13 mouse cellular contexts compared by ENCODE assay signal in genomic region chr2:17705426-17705825, GRCm38 (mm10).
"Had no signal": no experiment of that assay in that cellular context is flagged by ENCODE, and none has a peak within 500 bp of the region (broad histone marks: within the 10 kb centered on the region; RNA-seq: fewer than 3 reads in every experiment).

No protein-coding gene starts in this region.

- H3K27me3 ChIP-seq: hindbrain, embryonic 15.5 days; limb, embryonic 15.5 days; liver, embryonic 12.5 days; midbrain, embryonic 12.5 days; neural tube, embryonic 13.5 days had no signal

- H3K4me3 ChIP-seq: hindbrain, embryonic 15.5 days; limb, embryonic 15.5 days; liver, embryonic 12.5 days; midbrain, embryonic 12.5 days; neural tube, embryonic 13.5 days had no signal

- H3K9ac ChIP-seq: hindbrain, embryonic 15.5 days; limb, embryonic 15.5 days; liver, embryonic 12.5 days; midbrain, embryonic 12.5 days; neural tube, embryonic 13.5 days had no signal

- H3K9me3 ChIP-seq: hindbrain, embryonic 15.5 days; limb, embryonic 15.5 days; liver, embryonic 12.5 days; midbrain, embryonic 12.5 days; neural tube, embryonic 13.5 days had no signal

- DNase-seq: kidney, adult 9 months; layer of hippocampus, postnatal 36 days; retina, postnatal 1 day; right cerebral cortex, postnatal 4 days; spleen, adult 18-20 months; thymus, adult 18-20 months; thymus, postnatal 14 days had no signal

- H3K4me2 ChIP-seq: hindbrain, embryonic 15.5 days; limb, embryonic 15.5 days; liver, embryonic 12.5 days; midbrain, embryonic 12.5 days; neural tube, embryonic 13.5 days had no signal

- H3K27ac ChIP-seq: hindbrain, embryonic 15.5 days; limb, embryonic 15.5 days; liver, embryonic 12.5 days; midbrain, embryonic 12.5 days; neural tube, embryonic 13.5 days had no signal

- ATAC-seq: liver, embryonic 12.5 days; midbrain, embryonic 16.5 days had no signal

- H3K4me1 ChIP-seq: liver, embryonic 12.5 days had no signal

- H3K36me3 ChIP-seq: hindbrain, embryonic 15.5 days; limb, embryonic 15.5 days; liver, embryonic 12.5 days; midbrain, embryonic 12.5 days; neural tube, embryonic 13.5 days had no signal
